Mouse (Mus musculus) erythroblast, embryonic 14.5 days (primary cell): Measurements from ENCODE around the gene Gm38655.

Source experiments
- GATA1 ChIP-seq: IDR thresholded peaks from 2 replicates; pipeline ENCODE4 v1.6.1; 2012; ENCODE audit warnings: low read length, inconsistent platforms, mixed read lengths
- TAL1 ChIP-seq: IDR thresholded peaks from 3 replicates; pipeline ENCODE4 v1.6.1; 2012; ENCODE audit warnings: low read length, inconsistent platforms, mixed read lengths

- no peak for TF ChIP-seq GATA1
- TF ChIP-seq TAL1 = no peak
Observed at GRCm38 (mm10) chr17:25130060-25130459, 45.2 kb downstream of the Gm38655 start.
